ENCODE assay signal across 8 mouse cellular contexts in the genomic region with DNA sequence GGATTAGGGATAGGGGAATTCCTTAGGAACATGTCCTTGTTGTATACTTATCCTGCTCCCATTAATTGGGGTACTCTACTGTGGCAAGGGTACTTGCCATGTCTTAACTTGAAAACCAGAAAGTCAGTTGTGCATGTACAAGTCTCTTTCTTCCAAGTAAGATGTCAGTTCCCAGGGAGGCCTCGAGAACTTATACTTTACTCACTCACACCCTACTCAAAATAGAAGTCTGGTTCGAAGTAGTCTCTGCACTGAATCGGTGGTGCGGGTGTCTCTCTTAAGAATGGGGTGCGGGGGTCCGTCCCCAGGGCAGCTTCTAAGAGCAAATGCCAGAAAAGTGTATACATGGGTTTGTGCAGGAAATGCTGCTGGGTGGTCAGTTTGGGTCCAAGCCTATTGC. TPM values are rescaled to one million over a fixed set of nuclear protein-coding genes. Genes with fewer than 3 reads are reported as not detected.
DNase-seq lines count a peak whose midpoint lies in the region; ATAC-seq and TF ChIP-seq lines count a peak whose summit lies in the region.

No protein-coding gene starts in this region.

- H3K27ac ChIP-seq in midbrain, embryonic 11.5 days (ENCODE audit: low read depth, low read length) = no peak overlapping the region
- H3K27ac ChIP-seq in midbrain, embryonic 15.5 days = no peak overlapping the region
- no peak overlapping the region for H3K27ac ChIP-seq in gastrocnemius, adult 2 months
- no peak overlapping the region for H3K27ac ChIP-seq in lung, embryonic 14.5 days (ENCODE audit: low read depth)
- H3K27ac ChIP-seq in spleen, adult 2 months (ENCODE audit: insufficient read depth, low read length) = no peak overlapping the region

- intact Hi-C loops in gastrocnemius, adult 2 months (cut with DNase I) = no loop called here

- no peak overlapping the region for H3K4me3 ChIP-seq in midbrain, embryonic 11.5 days (ENCODE audit: low read depth, low read length)
- no peak overlapping the region for H3K4me3 ChIP-seq in midbrain, embryonic 15.5 days
- no peak overlapping the region for H3K4me3 ChIP-seq in gastrocnemius, adult 2 months
- no peak overlapping the region for H3K4me3 ChIP-seq in lung, embryonic 14.5 days (ENCODE audit: low read depth, low read length)
- no peak overlapping the region for H3K4me3 ChIP-seq in spleen, adult 2 months (ENCODE audit: extremely low read depth, insufficient read depth, insufficient read length)

- no peak overlapping the region for H3K4me2 ChIP-seq in midbrain, embryonic 11.5 days
- H3K4me2 ChIP-seq in midbrain, embryonic 15.5 days = no peak overlapping the region
- no peak overlapping the region for H3K4me2 ChIP-seq in lung, embryonic 14.5 days

- ATAC-seq in midbrain, embryonic 11.5 days (ENCODE audit: low FRiP score) = no peak
- ATAC-seq in midbrain, embryonic 15.5 days (replicated peaks) = no peak
- ATAC-seq in lung, embryonic 14.5 days (ENCODE audit: insufficient read depth) = no peak
- no peak for ATAC-seq in granulocyte monocyte progenitor cell, adult 5-6 weeks (replicated peaks; ENCODE audit: poor library complexity, severe bottlenecking)

- 89% methylated on average over 6 of the region's 6 CpGs for WGBS in midbrain, embryonic 11.5 days
- 87% methylated on average over 6 of the region's 6 CpGs for WGBS in midbrain, embryonic 15.5 days
- 82% methylated on average over 6 of the region's 6 CpGs for WGBS in lung, embryonic 14.5 days
- WGBS in spleen, adult 2 months = 86% methylated on average over 6 of the region's 6 CpGs

- H3K36me3 ChIP-seq in midbrain, embryonic 11.5 days (ENCODE audit: control insufficient read depth, insufficient read depth, low read length) = no peaks in the 10 kb centered on the region
- H3K36me3 ChIP-seq in midbrain, embryonic 15.5 days (replicated peaks) = no peaks in the 10 kb centered on the region
- H3K36me3 ChIP-seq in lung, embryonic 14.5 days (ENCODE audit: insufficient read depth) = no peaks in the 10 kb centered on the region
- H3K36me3 ChIP-seq in spleen, adult 2 months (ENCODE audit: control insufficient read depth, insufficient read depth, low read length) = no peaks in the 10 kb centered on the region

- no peaks in the 10 kb centered on the region for H3K4me1 ChIP-seq in midbrain, embryonic 11.5 days (ENCODE audit: control insufficient read depth, insufficient read depth, low read length)
- 0 out of 2 replicates have a peak, but pooled peaks cover 4% of the 10 kb centered on the region for H3K4me1 ChIP-seq in midbrain, embryonic 15.5 days
- no peaks in the 10 kb centered on the region for H3K4me1 ChIP-seq in lung, embryonic 14.5 days (ENCODE audit: insufficient read depth)
- no peaks in the 10 kb centered on the region for H3K4me1 ChIP-seq in spleen, adult 2 months (ENCODE audit: control insufficient read depth, insufficient read depth, insufficient read length)

- H3K9ac ChIP-seq in midbrain, embryonic 11.5 days (ENCODE audit: low read length) = no peak overlapping the region
- no peak overlapping the region for H3K9ac ChIP-seq in midbrain, embryonic 15.5 days
- no peak overlapping the region for H3K9ac ChIP-seq in lung, embryonic 14.5 days

- peak; percentile 100 for DNase-seq in midbrain, embryonic 11.5 days (ENCODE audit: low spot score, missing footprints)
- DNase-seq in c-Kit-positive CD71-negative TER-119-negative erythroid progenitor cells, embryonic 14.5 days (ENCODE audit: low read depth) = peak; percentile 99
- peak; percentile 86 for DNase-seq in gastrocnemius, adult 2 months
- DNase-seq in layer of hippocampus, adult 11-12 months (ENCODE audit: low spot score) = peak; percentile 99
- DNase-seq in lung, embryonic 14.5 days = peak; percentile 95
- peak; percentile 89 to 91 for DNase-seq in spleen, adult 2 months (ENCODE audit: low read depth in 1 of 2, low spot score in 2 of 2)

- TF ChIP-seq CTCF in gastrocnemius, adult 2 months (IDR thresholded peaks at IDR 0.05) = no peak
- TF ChIP-seq CTCF in lung, embryonic 14.5 days (IDR thresholded peaks at IDR 0.05; ENCODE audit: low read depth) = no peak
- no peak for TF ChIP-seq CTCF in spleen, adult 2 months (IDR thresholded peaks at IDR 0.05; ENCODE audit: extremely low read depth, insufficient read depth, insufficient read length, insufficient replicate concordance)

- no peak for TF ChIP-seq POLR2A in spleen, adult 2 months (IDR thresholded peaks at IDR 0.05; ENCODE audit: low read depth, low read length)

- H3K27me3 ChIP-seq in midbrain, embryonic 11.5 days (ENCODE audit: control insufficient read depth, insufficient read depth, low read length) = no peaks in the 10 kb centered on the region
- H3K27me3 ChIP-seq in midbrain, embryonic 15.5 days (replicated peaks) = no peaks in the 10 kb centered on the region
- no peaks in the 10 kb centered on the region for H3K27me3 ChIP-seq in lung, embryonic 14.5 days (ENCODE audit: insufficient read depth, low read length)
- H3K27me3 ChIP-seq in spleen, adult 2 months (ENCODE audit: control insufficient read depth, insufficient read depth, low read length) = no peaks in the 10 kb centered on the region

- H3K9me3 ChIP-seq in midbrain, embryonic 11.5 days (ENCODE audit: control insufficient read depth, low read length) = no peaks in the 10 kb centered on the region
- no peaks in the 10 kb centered on the region for H3K9me3 ChIP-seq in midbrain, embryonic 15.5 days
- no peaks in the 10 kb centered on the region for H3K9me3 ChIP-seq in lung, embryonic 14.5 days (ENCODE audit: low read depth, low read length)

RNA-seq across cellular contexts. Expression of a gene that starts 2.1 kb away (rescaled TPM):
- 64.6 and 81.3 TPM in 2 replicates for polyA plus RNA-seq in midbrain, embryonic 11.5 days (2014; fragmentation: Nextera tagmentation; extraction: Ambion mirVana)
- polyA plus RNA-seq in midbrain, embryonic 15.5 days (2015; fragmentation: Nextera tagmentation; extraction: Ambion mirVana) = 99.6 and 106 TPM in 2 replicates
- 10 to 100 TPM; 17.2 to 22.7 TPM for total RNA-seq in gastrocnemius, adult 2 months (2021)
- 42.0 and 45.3 TPM in 2 replicates for polyA plus RNA-seq in lung, embryonic 14.5 days (2014; fragmentation: Nextera tagmentation; extraction: Ambion mirVana)
- polyA plus RNA-seq in spleen, adult 2 months (2012; rRNA removed) = 10.1 and 11.3 TPM in 2 replicates
- 25.5 and 39.3 TPM in 2 replicates for total RNA-seq in granulocyte monocyte progenitor cell, adult 5-6 weeks (2014; fragmentation: Nextera tagmentation)
- 40.3 and 40.8 TPM in 2 replicates for total RNA-seq in granulocyte monocyte progenitor cell, adult 5-6 weeks (2017)

RNA-seq across cellular contexts. Expression of a gene that starts 2.8 kb away (rescaled TPM):
- polyA plus RNA-seq in midbrain, embryonic 11.5 days (2014; fragmentation: Nextera tagmentation; extraction: Ambion mirVana) = 32.9 and 37.8 TPM in 2 replicates
- polyA plus RNA-seq in midbrain, embryonic 15.5 days (2015; fragmentation: Nextera tagmentation; extraction: Ambion mirVana) = 48.5 and 57.1 TPM in 2 replicates
- total RNA-seq in gastrocnemius, adult 2 months (2021) = 10 to 100 TPM; 16.6 to 21.9 TPM
- 25.2 and 27.6 TPM in 2 replicates for polyA plus RNA-seq in lung, embryonic 14.5 days (2014; fragmentation: Nextera tagmentation; extraction: Ambion mirVana)
- 12.8 and 13.6 TPM in 2 replicates for polyA plus RNA-seq in spleen, adult 2 months (2012; rRNA removed)
- 32.4 and 47.2 TPM in 2 replicates for total RNA-seq in granulocyte monocyte progenitor cell, adult 5-6 weeks (2014; fragmentation: Nextera tagmentation)
- 42.4 and 70.1 TPM in 2 replicates for total RNA-seq in granulocyte monocyte progenitor cell, adult 5-6 weeks (2017)
